Mouse (Mus musculus) E14TG2a.4 (cell line): ENCODE data around the gene Tyw5.

Experiments
- CTCF ChIP-seq: conservative IDR thresholded peaks from 2 replicates; pipeline ENCODE4 v1.5.1; 2014; ENCODE audit warnings: low read length
- POU5F1 ChIP-seq: IDR thresholded peaks from 2 replicates; pipeline ENCODE4 v1.6.1; 2014; ENCODE audit warnings: low read length, borderline replicate concordance

DNA sequence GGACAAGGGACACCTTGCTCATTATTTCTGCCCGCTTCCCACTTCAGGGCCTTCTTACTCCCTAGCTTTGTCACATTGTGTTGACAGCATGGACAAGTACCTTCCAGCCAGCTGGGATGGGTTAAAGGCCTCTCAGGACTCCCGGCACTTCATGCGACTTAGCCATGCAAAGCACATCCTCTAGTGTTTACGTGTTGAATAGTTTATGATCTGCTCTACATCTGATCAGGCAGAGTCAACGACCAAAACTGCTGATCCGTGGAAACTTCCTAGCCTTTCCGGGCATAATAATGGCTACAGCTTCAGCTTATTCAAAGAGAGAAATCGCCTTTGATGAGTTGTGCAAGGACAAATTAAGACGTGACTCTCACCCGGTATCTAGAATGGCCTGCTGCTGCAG, 38.8 kb upstream of the Tyw5 start:
- TF ChIP-seq CTCF: no peak
- TF ChIP-seq POU5F1: no peak
